Mouse (Mus musculus): ENCODE data around the gene Cend1. TPM values are rescaled to one million over a fixed set of nuclear protein-coding genes. Genes with fewer than 3 reads are reported as not detected.

Cend1 gene
- polyA plus RNA-seq, 2 experiments, result not detected

DNA sequence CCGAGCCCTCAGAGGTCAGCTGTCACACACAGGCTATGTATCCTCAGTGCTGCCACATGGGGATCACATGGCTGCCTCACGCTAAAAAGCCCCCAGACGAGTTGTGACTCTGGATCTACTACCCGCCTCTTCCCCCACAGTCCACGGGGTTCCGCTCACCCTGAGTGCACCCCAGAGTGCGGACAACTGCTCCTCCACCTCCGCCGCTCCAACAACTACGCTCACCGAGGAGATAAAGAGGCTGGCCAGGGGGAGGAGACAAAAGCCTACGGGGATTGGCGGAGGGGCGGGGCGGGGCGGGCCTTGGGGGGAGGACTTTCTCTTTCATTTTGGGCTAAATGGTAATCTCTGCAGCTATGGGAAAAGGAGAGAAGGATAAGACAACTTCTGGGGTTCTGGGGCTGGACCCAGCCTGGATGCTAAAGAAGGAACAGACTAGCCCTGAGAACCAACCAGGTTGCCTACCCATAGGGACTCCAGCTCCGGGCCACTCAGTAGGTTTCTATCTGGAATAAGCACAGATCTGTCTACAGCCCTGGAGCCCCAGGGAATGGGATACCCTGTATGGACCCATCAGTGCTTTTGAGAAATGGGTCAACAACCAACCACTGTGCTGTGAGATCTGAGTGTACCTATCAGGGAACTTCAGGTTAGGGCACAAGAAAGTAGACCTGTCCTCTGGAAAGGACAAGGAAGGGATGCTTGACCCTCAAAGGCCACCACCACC lies 6.0 kb upstream of the Cend1 start:
- DNase-seq (ENCODE audit: low read depth in 3 of 3, low spot score in 3 of 3) (peak; percentile 73 to 77 (median 76)), ATAC-seq (ENCODE audit: insufficient read depth) (peak; percentile 63)
- Histone ChIP-seq H3K4me1 (replicated peaks; ENCODE audit: control insufficient read depth in 2 of 2, insufficient read depth in 2 of 2, low read length in 1 of 2) (peaks cover 8 to 24% of the 10 kb centered on the region in 2 experiments), H3K9me3 (ENCODE audit: control insufficient read depth, low read length) (no peaks in the 10 kb centered on the region), H3K4me3 (ENCODE audit: insufficient read depth in 1 of 2, low read depth in 2 of 2, low read length in 2 of 2) (peak overlapping the region; percentile 34 to 39), H3K27me3 (ENCODE audit: control insufficient read depth, insufficient read depth, low read length) (no peaks in the 10 kb centered on the region), H3K27ac (0 out of 2 replicates have a peak overlapping the region, but pooled peaks have one; percentile 6), H3K4me2 (ENCODE audit: low read depth) (peak overlapping the region; percentile 86), H3K36me3 (replicated peaks; ENCODE audit: control insufficient read depth, insufficient read depth, low read depth) (peaks cover 22% of the 10 kb centered on the region), H3K9ac (replicated peaks) (peak overlapping the region; percentile 14)
- 3% methylated on average over 17 of the region's 17 CpGs for WGBS (ENCODE audit: insufficient replicate concordance)
- TF ChIP-seq CTCF (IDR thresholded peaks at IDR 0.05; ENCODE audit: low read depth) (no peak), EP300 (IDR thresholded peaks at IDR 0.05; ENCODE audit: low read depth) (no peak)

GRCm38 (mm10) chr7:141434464-141434863 lies 5.2 kb upstream of the Cend1 start:
- no peak for ATAC-seq (ENCODE audit: insufficient read depth)
- WGBS (ENCODE audit: insufficient replicate concordance), result 39% methylated on average over 8 of the region's 8 CpGs
- no peaks in the 10 kb centered on the region for H3K9me3 ChIP-seq (ENCODE audit: control insufficient read depth, low read length)
- no peak overlapping the region for H3K27ac ChIP-seq
- H3K4me1 ChIP-seq (replicated peaks; ENCODE audit: control insufficient read depth in 2 of 2, insufficient read depth in 2 of 2, low read length in 1 of 2), result peaks cover 8 to 24% of the 10 kb centered on the region in 2 experiments
- H3K4me3 ChIP-seq (ENCODE audit: insufficient read depth in 1 of 2, low read depth in 2 of 2, low read length in 2 of 2), result peak overlapping the region; percentile 34 to 39
- H3K27me3 ChIP-seq (ENCODE audit: control insufficient read depth, insufficient read depth, low read length), result no peaks in the 10 kb centered on the region
- H3K4me2 ChIP-seq (ENCODE audit: low read depth), result peak overlapping the region; percentile 86
- no peak overlapping the region; the same call in 1 of the 2 replicates for H3K9ac ChIP-seq (replicated peaks)
- DNase-seq (ENCODE audit: low read depth in 3 of 3, low spot score in 3 of 3), result no peak
- TF ChIP-seq CTCF (IDR thresholded peaks at IDR 0.05; ENCODE audit: low read depth) (no peak), EP300 (IDR thresholded peaks at IDR 0.05; ENCODE audit: low read depth) (no peak)
- peaks cover 14% of the 10 kb centered on the region for H3K36me3 ChIP-seq (replicated peaks; ENCODE audit: control insufficient read depth, insufficient read depth, low read depth)

DNA sequence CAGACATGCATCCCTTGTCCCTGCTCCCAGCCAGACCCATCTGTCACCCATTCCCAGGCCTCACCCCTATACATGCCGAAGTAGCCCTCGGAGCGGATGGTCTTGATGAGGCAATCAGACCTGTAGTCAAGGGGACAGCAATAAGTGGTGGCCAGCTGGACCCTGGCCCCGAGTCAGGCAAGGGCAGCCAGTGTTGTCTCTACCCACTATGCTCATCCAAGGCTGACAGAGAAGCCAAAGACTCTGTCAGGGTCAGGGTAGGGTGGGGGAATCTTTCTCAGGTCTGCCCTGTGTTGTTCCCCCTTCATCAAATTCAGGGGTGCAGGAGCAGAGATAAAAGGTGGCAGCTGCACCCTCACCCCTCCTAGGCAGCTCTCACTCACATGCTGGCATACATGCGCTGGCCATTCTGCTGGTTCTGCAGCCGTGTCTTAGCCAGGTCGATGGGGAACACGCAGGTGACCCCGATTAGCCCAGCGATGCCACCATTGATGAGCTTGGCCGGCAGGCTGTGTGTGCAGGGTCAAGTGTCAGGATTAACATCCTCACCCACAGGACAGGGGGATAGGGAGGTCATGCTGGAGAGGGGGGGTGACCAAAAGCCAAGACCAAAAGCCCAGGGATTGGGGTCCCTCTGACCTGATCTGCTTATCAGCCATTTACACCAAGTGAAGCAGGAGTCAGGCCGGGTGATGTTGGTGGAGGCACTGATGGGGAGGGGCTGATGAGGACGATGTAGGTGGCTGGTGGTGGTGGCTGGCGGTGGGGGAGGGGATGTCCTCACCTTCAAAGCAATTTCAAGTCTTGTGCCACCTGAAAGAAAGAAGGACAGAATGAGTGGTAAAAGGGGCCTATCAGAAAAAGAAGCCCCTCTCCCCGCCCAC lies 4.5 kb upstream of the Cend1 start:
- WGBS (ENCODE audit: insufficient replicate concordance), result 79% methylated on average over 15 of the region's 15 CpGs
- DNase-seq (ENCODE audit: low read depth in 3 of 3, low spot score in 3 of 3), result no peak

GRCm38 (mm10) chr7:141432741-141433516 lies 3.6 kb upstream of the Cend1 start:
- Histone ChIP-seq H3K36me3 (replicated peaks; ENCODE audit: control insufficient read depth, insufficient read depth, low read depth) (no peaks in the 10 kb centered on the region; the same call in 1 of the 2 replicates), H3K4me2 (ENCODE audit: low read depth) (no peak overlapping the region), H3K9me3 (ENCODE audit: control insufficient read depth, low read length) (no peaks in the 10 kb centered on the region), H3K27ac (no peak overlapping the region), H3K4me1 (replicated peaks; ENCODE audit: control insufficient read depth in 2 of 2, insufficient read depth in 2 of 2, low read length in 1 of 2) (peaks cover 8 to 24% of the 10 kb centered on the region in 2 experiments), H3K9ac (replicated peaks) (no peak overlapping the region), H3K27me3 (ENCODE audit: control insufficient read depth, insufficient read depth, low read length) (no peaks in the 10 kb centered on the region), H3K4me3 (ENCODE audit: insufficient read depth in 1 of 2, low read depth in 2 of 2, low read length in 2 of 2) (no peak overlapping the region)
- DNase-seq (ENCODE audit: low read depth in 3 of 3, low spot score in 3 of 3) (no peak), ATAC-seq (ENCODE audit: insufficient read depth) (no peak)
- no peak for TF ChIP-seq CTCF (IDR thresholded peaks at IDR 0.05; ENCODE audit: low read depth)
- TF ChIP-seq EP300 (IDR thresholded peaks at IDR 0.05; ENCODE audit: low read depth), result no peak
- WGBS (ENCODE audit: insufficient replicate concordance), result 73% methylated on average over 6 of the region's 6 CpGs

More for the DNA sequence above, 4.5 kb upstream of the Cend1 start:
- TF ChIP-seq CTCF (IDR thresholded peaks at IDR 0.05; ENCODE audit: low read depth), result no peak
- no peak for TF ChIP-seq EP300 (IDR thresholded peaks at IDR 0.05; ENCODE audit: low read depth)
- peak overlapping the region in 1 of 2 experiments; percentile 39; a peak in 1 of 4 replicates for H3K4me3 ChIP-seq (ENCODE audit: insufficient read depth in 1 of 2, low read depth in 2 of 2, low read length in 2 of 2)
- peaks cover 8% of the 10 kb centered on the region for H3K36me3 ChIP-seq (replicated peaks; ENCODE audit: control insufficient read depth, insufficient read depth, low read depth)
- no peaks in the 10 kb centered on the region for H3K9me3 ChIP-seq (ENCODE audit: control insufficient read depth, low read length)
- H3K27ac ChIP-seq, result no peak overlapping the region
- no peaks in the 10 kb centered on the region for H3K27me3 ChIP-seq (ENCODE audit: control insufficient read depth, insufficient read depth, low read length)
- no peak for ATAC-seq (ENCODE audit: insufficient read depth)
- peaks cover 8 to 24% of the 10 kb centered on the region in 2 experiments for H3K4me1 ChIP-seq (replicated peaks; ENCODE audit: control insufficient read depth in 2 of 2, insufficient read depth in 2 of 2, low read length in 1 of 2)
- peak overlapping the region; percentile 86 for H3K4me2 ChIP-seq (ENCODE audit: low read depth)
- H3K9ac ChIP-seq (replicated peaks), result no peak overlapping the region
